Mouse (Mus musculus): ENCODE data around the gene Hint2. TPM values are rescaled to one million over a fixed set of nuclear protein-coding genes. Genes with fewer than 3 reads are reported as not detected.

The Hint2 gene
- total RNA-seq, 2 experiments from 2014 or later = 25.3 to 30.5 TPM

- intact Hi-C loops (cut with DNase I) = loop anchor here (2.0 kb wide), 1 partner anchor 36 kb away; the partner anchor contains the start of gene Npr2
- DNase-seq (ENCODE audit: extremely low spot score in 1 of 2, low spot score in 2 of 2) = no peak
Measured at GRCm38 (mm10) chr4:43666412-43666811, 10.1 kb upstream of the Hint2 start.

- intact Hi-C loops (cut with DNase I) = no loop called here
- DNase-seq (ENCODE audit: extremely low spot score in 1 of 2, low spot score in 2 of 2) = no peak
Measured at GRCm38 (mm10) chr4:43657146-43657545, 880 bp upstream of the Hint2 start.

GRCm38 (mm10) chr4:43655656-43656338 is 469 bp downstream of the Hint2 start:
- no peak for DNase-seq (ENCODE audit: extremely low spot score in 1 of 2, low spot score in 2 of 2)
- intact Hi-C loops (cut with DNase I) = no loop called here

- intact Hi-C loops (cut with DNase I) = no loop called here
- DNase-seq (ENCODE audit: extremely low spot score in 1 of 2, low spot score in 2 of 2) = peak in 1 of 2 experiments; percentile 85
Measured at GRCm38 (mm10) chr4:43653161-43654015, 2.9 kb downstream of the Hint2 start, which contains the start of gene Spag8. Gene Spag8, minus strand, starts transcription at chr4:43653594.

- intact Hi-C loops (cut with DNase I) = no loop called here
- DNase-seq (ENCODE audit: extremely low spot score in 1 of 2, low spot score in 2 of 2) = no peak
Measured at GRCm38 (mm10) chr4:43652726-43653125, 3.5 kb downstream of the Hint2 start.

- intact Hi-C loops (cut with DNase I) = no loop called here
- no peak for DNase-seq (ENCODE audit: extremely low spot score in 1 of 2, low spot score in 2 of 2)
Measured at GRCm38 (mm10) chr4:43649783-43650182, 6.5 kb downstream of the Hint2 start.

GRCm38 (mm10) chr4:43640491-43640890 is 15.8 kb downstream of the Hint2 start:
- DNase-seq (ENCODE audit: extremely low spot score in 1 of 2, low spot score in 2 of 2) = no peak
- intact Hi-C loops (cut with DNase I) = no loop called here

- DNase-seq (ENCODE audit: extremely low spot score in 1 of 2, low spot score in 2 of 2) = no peak
- intact Hi-C loops (cut with DNase I) = no loop called here
Measured at GRCm38 (mm10) chr4:43640076-43640475, 16.2 kb downstream of the Hint2 start.

- intact Hi-C loops (cut with DNase I) = no loop called here
- no peak for DNase-seq (ENCODE audit: extremely low spot score in 1 of 2, low spot score in 2 of 2)
Measured at GRCm38 (mm10) chr4:43636751-43637150, 19.5 kb downstream of the Hint2 start.

GRCm38 (mm10) chr4:43634621-43635374 is 21.5 kb downstream of the Hint2 start:
- no peak for DNase-seq (ENCODE audit: extremely low spot score in 1 of 2, low spot score in 2 of 2)
- intact Hi-C loops (cut with DNase I) = no loop called here

- no peak for DNase-seq (ENCODE audit: extremely low spot score in 1 of 2, low spot score in 2 of 2)
- intact Hi-C loops (cut with DNase I) = no loop called here
Measured at GRCm38 (mm10) chr4:43633736-43634135, 22.5 kb downstream of the Hint2 start.

GRCm38 (mm10) chr4:43633296-43633695 is 23.0 kb downstream of the Hint2 start:
- intact Hi-C loops (cut with DNase I) = no loop called here
- DNase-seq (ENCODE audit: extremely low spot score in 1 of 2, low spot score in 2 of 2) = no peak

- DNase-seq (ENCODE audit: extremely low spot score in 1 of 2, low spot score in 2 of 2) = peak in 1 of 2 experiments; percentile 50
- intact Hi-C loops (cut with DNase I) = loop anchor here (2.0 kb wide), 2 partner anchors 35 to 81 kb away; no protein-coding TSS in a partner anchor
Measured at GRCm38 (mm10) chr4:43631956-43632920, 24.0 kb downstream of the Hint2 start.

- DNase-seq (ENCODE audit: extremely low spot score in 1 of 2, low spot score in 2 of 2) = peak in 1 of 2 experiments; percentile 71
- intact Hi-C loops (cut with DNase I) = loop anchor here (2.0 kb wide), 2 partner anchors 36 to 82 kb away; no protein-coding TSS in a partner anchor
Measured at GRCm38 (mm10) chr4:43631046-43631955, 25.0 kb downstream of the Hint2 start, which contains the start of gene Npr2. Gene Npr2, plus strand, starts transcription at chr4:43631935.

GRCm38 (mm10) chr4:43630671-43631045 is 25.6 kb downstream of the Hint2 start:
- no peak for DNase-seq (ENCODE audit: extremely low spot score in 1 of 2, low spot score in 2 of 2)
- intact Hi-C loops (cut with DNase I) = loop anchor here (2.0 kb wide), 2 partner anchors 36 to 82 kb away; no protein-coding TSS in a partner anchor

- peak; percentile 78 to 91 for DNase-seq (ENCODE audit: extremely low spot score in 1 of 2, low spot score in 2 of 2)
- intact Hi-C loops (cut with DNase I) = loop anchor here (2.0 kb wide), 2 partner anchors 37 to 83 kb away; no protein-coding TSS in a partner anchor
Measured at GRCm38 (mm10) chr4:43630030-43630581, 26.2 kb downstream of the Hint2 start.
